Mouse (Mus musculus): ENCODE data around the gene Mdga2. TPM values are rescaled to one million over a fixed set of nuclear protein-coding genes. Genes with fewer than 3 reads are reported as not detected.

Gene Mdga2
- total RNA-seq, 1 experiment: not detected

- TF ChIP-seq CHD2 (IDR thresholded peaks at IDR 0.05; ENCODE audit: low read depth, low read length): no peak
- no peak for TF ChIP-seq ZC3H11A (IDR thresholded peaks at IDR 0.05; ENCODE audit: borderline replicate concordance, low read depth, low read length)
- no peak for TF ChIP-seq MAFK (IDR thresholded peaks at IDR 0.05; ENCODE audit: insufficient read depth, low read depth, low read length)
- TF ChIP-seq ZNF384 (IDR thresholded peaks at IDR 0.05; ENCODE audit: low read depth, low read length): no peak
- TF ChIP-seq HCFC1 (IDR thresholded peaks at IDR 0.05; ENCODE audit: borderline replicate concordance, insufficient read depth, low read length): no peak
- H3K36me3 ChIP-seq (ENCODE audit: control insufficient read depth, insufficient read depth, low read length, poor library complexity, severe bottlenecking): no peaks in the 10 kb centered on the region
- in situ Hi-C loops (cut with MboI; ENCODE audit: low sequenced_read_pairs in 2 of 2, unreplicated experiment in 2 of 2): no loop called here
- H3K9me3 ChIP-seq (ENCODE audit: control insufficient read depth, insufficient read depth, low read depth, low read length): no peaks in the 10 kb centered on the region
- DNase-seq (ENCODE audit: low read depth, low spot score): no peak
- H3K9ac ChIP-seq (ENCODE audit: insufficient read depth, low read depth, low read length, poor library complexity, severe bottlenecking): no peak overlapping the region
- H3K4me3 ChIP-seq (ENCODE audit: insufficient read depth in 1 of 2, low read depth in 1 of 2, low read length in 2 of 2, poor library complexity in 1 of 2, severe bottlenecking in 1 of 2): no peak overlapping the region
- no peaks in the 10 kb centered on the region for H3K4me1 ChIP-seq (ENCODE audit: control insufficient read depth in 2 of 2, insufficient read depth in 2 of 2, low read length in 2 of 2, poor library complexity in 1 of 2)
- H3K27ac ChIP-seq (ENCODE audit: insufficient read depth, low read depth, low read length, poor library complexity, severe bottlenecking): no peak overlapping the region
Observed at GRCm38 (mm10) chr12:67045099-67045750, 177.1 kb downstream of the Mdga2 start.

- TF ChIP-seq ZNF384 (IDR thresholded peaks at IDR 0.05; ENCODE audit: low read depth, low read length) (no peak), ZC3H11A (IDR thresholded peaks at IDR 0.05; ENCODE audit: borderline replicate concordance, low read depth, low read length) (no peak), HCFC1 (IDR thresholded peaks at IDR 0.05; ENCODE audit: borderline replicate concordance, insufficient read depth, low read length) (no peak), CHD2 (IDR thresholded peaks at IDR 0.05; ENCODE audit: low read depth, low read length) (no peak), MAFK (IDR thresholded peaks at IDR 0.05; ENCODE audit: insufficient read depth, low read depth, low read length) (no peak)
- Histone ChIP-seq H3K4me3 (ENCODE audit: insufficient read depth in 1 of 2, low read depth in 1 of 2, low read length in 2 of 2, poor library complexity in 1 of 2, severe bottlenecking in 1 of 2) (no peak overlapping the region), H3K36me3 (ENCODE audit: control insufficient read depth, insufficient read depth, low read length, poor library complexity, severe bottlenecking) (no peaks in the 10 kb centered on the region), H3K9ac (ENCODE audit: insufficient read depth, low read depth, low read length, poor library complexity, severe bottlenecking) (no peak overlapping the region), H3K9me3 (ENCODE audit: control insufficient read depth, insufficient read depth, low read depth, low read length) (no peaks in the 10 kb centered on the region), H3K27ac (ENCODE audit: insufficient read depth, low read depth, low read length, poor library complexity, severe bottlenecking) (no peak overlapping the region), H3K4me1 (ENCODE audit: control insufficient read depth in 2 of 2, insufficient read depth in 2 of 2, low read length in 2 of 2, poor library complexity in 1 of 2) (no peaks in the 10 kb centered on the region)
- in situ Hi-C loops (cut with MboI; ENCODE audit: low sequenced_read_pairs in 2 of 2, unreplicated experiment in 2 of 2): no loop called here
- no peak for DNase-seq (ENCODE audit: low read depth, low spot score)
Observed at GRCm38 (mm10) chr12:67041865-67042264, 180.5 kb downstream of the Mdga2 start.

- H3K9me3 ChIP-seq (ENCODE audit: control insufficient read depth, insufficient read depth, low read depth, low read length): no peaks in the 10 kb centered on the region
- no peak for DNase-seq (ENCODE audit: low read depth, low spot score)
- TF ChIP-seq ZNF384 (IDR thresholded peaks at IDR 0.05; ENCODE audit: low read depth, low read length) (no peak), MAFK (IDR thresholded peaks at IDR 0.05; ENCODE audit: insufficient read depth, low read depth, low read length) (no peak), ZC3H11A (IDR thresholded peaks at IDR 0.05; ENCODE audit: borderline replicate concordance, low read depth, low read length) (no peak), CHD2 (IDR thresholded peaks at IDR 0.05; ENCODE audit: low read depth, low read length) (no peak), HCFC1 (IDR thresholded peaks at IDR 0.05; ENCODE audit: borderline replicate concordance, insufficient read depth, low read length) (no peak)
- no peaks in the 10 kb centered on the region for H3K4me1 ChIP-seq (ENCODE audit: control insufficient read depth in 2 of 2, insufficient read depth in 2 of 2, low read length in 2 of 2, poor library complexity in 1 of 2)
- no peak overlapping the region for H3K4me3 ChIP-seq (ENCODE audit: insufficient read depth in 1 of 2, low read depth in 1 of 2, low read length in 2 of 2, poor library complexity in 1 of 2, severe bottlenecking in 1 of 2)
- no peaks in the 10 kb centered on the region for H3K36me3 ChIP-seq (ENCODE audit: control insufficient read depth, insufficient read depth, low read length, poor library complexity, severe bottlenecking)
- H3K27ac ChIP-seq (ENCODE audit: insufficient read depth, low read depth, low read length, poor library complexity, severe bottlenecking): no peak overlapping the region
- H3K9ac ChIP-seq (ENCODE audit: insufficient read depth, low read depth, low read length, poor library complexity, severe bottlenecking): no peak overlapping the region
- in situ Hi-C loops (cut with MboI; ENCODE audit: low sequenced_read_pairs in 2 of 2, unreplicated experiment in 2 of 2): no loop called here
Observed at GRCm38 (mm10) chr12:67035509-67036261, 186.7 kb downstream of the Mdga2 start.

- TF ChIP-seq ZNF384 (IDR thresholded peaks at IDR 0.05; ENCODE audit: low read depth, low read length) (no peak), MAFK (IDR thresholded peaks at IDR 0.05; ENCODE audit: insufficient read depth, low read depth, low read length) (no peak), HCFC1 (IDR thresholded peaks at IDR 0.05; ENCODE audit: borderline replicate concordance, insufficient read depth, low read length) (no peak), CHD2 (IDR thresholded peaks at IDR 0.05; ENCODE audit: low read depth, low read length) (no peak), ZC3H11A (IDR thresholded peaks at IDR 0.05; ENCODE audit: borderline replicate concordance, low read depth, low read length) (no peak)
- Histone ChIP-seq H3K4me1 (ENCODE audit: control insufficient read depth in 2 of 2, insufficient read depth in 2 of 2, low read length in 2 of 2, poor library complexity in 1 of 2) (no peaks in the 10 kb centered on the region), H3K36me3 (ENCODE audit: control insufficient read depth, insufficient read depth, low read length, poor library complexity, severe bottlenecking) (no peaks in the 10 kb centered on the region), H3K4me3 (ENCODE audit: insufficient read depth in 1 of 2, low read depth in 1 of 2, low read length in 2 of 2, poor library complexity in 1 of 2, severe bottlenecking in 1 of 2) (no peak overlapping the region), H3K27ac (ENCODE audit: insufficient read depth, low read depth, low read length, poor library complexity, severe bottlenecking) (no peak overlapping the region), H3K9me3 (ENCODE audit: control insufficient read depth, insufficient read depth, low read depth, low read length) (no peaks in the 10 kb centered on the region), H3K9ac (ENCODE audit: insufficient read depth, low read depth, low read length, poor library complexity, severe bottlenecking) (no peak overlapping the region)
- no peak for DNase-seq (ENCODE audit: low read depth, low spot score)
- in situ Hi-C loops (cut with MboI; ENCODE audit: low sequenced_read_pairs in 2 of 2, unreplicated experiment in 2 of 2): no loop called here
Observed at GRCm38 (mm10) chr12:67017192-67017591, 205.2 kb downstream of the Mdga2 start.

Data from ES-E14 (cell line).